Mouse (Mus musculus) bone marrow macrophage, adult 2 months (primary cell): ENCODE measurements around the gene Dusp14. TPM values are rescaled to one million over a fixed set of nuclear protein-coding genes. Genes with fewer than 3 reads are reported as not detected.

Experiments
- H3K27ac ChIP-seq: 2 replicates; pipeline ENCODE4 v1.5.1; 2012; ENCODE audit warnings: low read depth, low read length; ENCODE audit not compliant: insufficient read depth
- H3K4me1 ChIP-seq: 2 replicates; pipeline ENCODE4 v1.6.1; 2012; ENCODE audit warnings: low read length; ENCODE audit not compliant: control insufficient read depth, insufficient read depth
- H3K4me3 ChIP-seq: 2 replicates; pipeline ENCODE4 v1.5.1; 2012; ENCODE audit warnings: mild to moderate bottlenecking, low read length, moderate library complexity; ENCODE audit not compliant: insufficient read depth
- CTCF ChIP-seq: IDR thresholded peaks from 2 replicates; pipeline ENCODE4 v1.5.1; 2012; ENCODE audit warnings: low read depth, mild to moderate bottlenecking, low read length, moderate library complexity
- POLR2A ChIP-seq: IDR thresholded peaks from 2 replicates; pipeline ENCODE4 v1.6.1; 2012; ENCODE audit warnings: mild to moderate bottlenecking, low read depth, low read length, borderline replicate concordance
- polyA plus RNA-seq: library from polyadenylated mRNA; stranded (reverse); fragments of >200 nt; gene quantifications from 2 replicates; pipeline ENCODE4 v1.2.4, GENCODE M21; 2012; ENCODE audit not compliant: missing spikeins, insufficient read depth, insufficient read length

Dusp14 gene
- polyA plus RNA-seq, 1 experiment = not detected

- TF ChIP-seq CTCF = no peak
- no peak for TF ChIP-seq POLR2A
- Histone ChIP-seq H3K4me1 (peaks cover 7% of the 10 kb centered on the region), H3K27ac (no peak overlapping the region), H3K4me3 (no peak overlapping the region)
Measured at GRCm38 (mm10) chr11:84090572-84090971, 21.5 kb upstream of the Dusp14 start.

- Histone ChIP-seq H3K4me3 (no peak overlapping the region), H3K4me1 (peaks cover 9% of the 10 kb centered on the region), H3K27ac (no peak overlapping the region)
- TF ChIP-seq CTCF = no peak
- TF ChIP-seq POLR2A = no peak
Measured at GRCm38 (mm10) chr11:84081901-84082300, 12.8 kb upstream of the Dusp14 start.

- no peak for TF ChIP-seq POLR2A
- TF ChIP-seq CTCF = no peak
- H3K4me1 ChIP-seq = peaks cover 9% of the 10 kb centered on the region
- H3K4me3 ChIP-seq = no peak overlapping the region
- no peak overlapping the region for H3K27ac ChIP-seq
Measured at GRCm38 (mm10) chr11:84080327-84080726, 11.3 kb upstream of the Dusp14 start.

GRCm38 (mm10) chr11:84079887-84080286, 10.8 kb upstream of the Dusp14 start:
- TF ChIP-seq POLR2A (no peak), CTCF (no peak)
- Histone ChIP-seq H3K27ac (no peak overlapping the region), H3K4me1 (peaks cover 9% of the 10 kb centered on the region), H3K4me3 (no peak overlapping the region)

GRCm38 (mm10) chr11:84079361-84079760, 10.3 kb upstream of the Dusp14 start:
- Histone ChIP-seq H3K4me3 (no peak overlapping the region), H3K27ac (no peak overlapping the region), H3K4me1 (peaks cover 9% of the 10 kb centered on the region)
- TF ChIP-seq CTCF (no peak), POLR2A (no peak)

GRCm38 (mm10) chr11:84078601-84079000, 9.5 kb upstream of the Dusp14 start:
- TF ChIP-seq CTCF = no peak
- TF ChIP-seq POLR2A = no peak
- Histone ChIP-seq H3K4me1 (peaks cover 7% of the 10 kb centered on the region), H3K27ac (no peak overlapping the region), H3K4me3 (no peak overlapping the region)

- TF ChIP-seq POLR2A (no peak), CTCF (no peak)
- Histone ChIP-seq H3K4me1 (peaks cover 4% of the 10 kb centered on the region), H3K4me3 (no peak overlapping the region), H3K27ac (no peak overlapping the region)
Measured at GRCm38 (mm10) chr11:84077008-84077407, 7.9 kb upstream of the Dusp14 start.

- TF ChIP-seq CTCF (no peak), POLR2A (no peak)
- H3K27ac ChIP-seq = no peak overlapping the region
- no peak overlapping the region for H3K4me3 ChIP-seq
- no peaks in the 10 kb centered on the region for H3K4me1 ChIP-seq
Measured at GRCm38 (mm10) chr11:84073816-84074764, 5.0 kb upstream of the Dusp14 start.

GRCm38 (mm10) chr11:84072904-84073651, 4.0 kb upstream of the Dusp14 start:
- H3K27ac ChIP-seq = no peak overlapping the region
- H3K4me1 ChIP-seq = peaks cover 5% of the 10 kb centered on the region; the same call in 1 of the 2 replicates
- no peak overlapping the region for H3K4me3 ChIP-seq
- TF ChIP-seq POLR2A (no peak), CTCF (no peak)
